Mouse (Mus musculus): ENCODE measurements at regions not wholly inside any gene's neighbourhood (a gene's known extent, or its start where the extent isn't known, plus 50 kb on each side); places are given as distances from the start of the nearest gene placed in this dataset.

- DNase-seq (ENCODE audit: low spot score) = no peak
Observed at GRCm38 (mm10) chr19:15800856-15801706, 146.1 kb downstream of the Psat1 start.

GRCm38 (mm10) chr19:15796466-15796865 lies 150.7 kb downstream of the Psat1 start:
- DNase-seq (ENCODE audit: low spot score) = no peak

GRCm38 (mm10) chr19:15791942-15792341 lies 155.2 kb downstream of the Psat1 start:
- no peak for DNase-seq (ENCODE audit: low spot score)

- no peak for DNase-seq (ENCODE audit: low spot score)
Observed at GRCm38 (mm10) chr19:15791264-15791913, 155.7 kb downstream of the Psat1 start.

- DNase-seq (ENCODE audit: low spot score) = no peak
Observed at GRCm38 (mm10) chr19:15790620-15791263, 156.4 kb downstream of the Psat1 start.

- no peak for DNase-seq (ENCODE audit: low spot score)
Observed at GRCm38 (mm10) chr19:15789741-15790140, 157.4 kb downstream of the Psat1 start.

GRCm38 (mm10) chr19:15784644-15785043 lies 162.5 kb downstream of the Psat1 start:
- no peak for DNase-seq (ENCODE audit: low spot score)

- DNase-seq (ENCODE audit: low spot score) = no peak
Observed at GRCm38 (mm10) chr19:15769651-15770050, 177.5 kb downstream of the Psat1 start.

GRCm38 (mm10) chr19:15761086-15761485 lies 186.1 kb downstream of the Psat1 start:
- no peak for DNase-seq (ENCODE audit: low spot score)

- no peak for DNase-seq (ENCODE audit: low spot score)
Observed at GRCm38 (mm10) chr19:15745026-15745777, 201.9 kb downstream of the Psat1 start.

GRCm38 (mm10) chr19:15736200-15736599 lies 210.9 kb downstream of the Psat1 start:
- no peak for DNase-seq (ENCODE audit: low spot score)

GRCm38 (mm10) chr19:15726785-15727406 lies 220.2 kb downstream of the Psat1 start:
- no peak for DNase-seq (ENCODE audit: low spot score)

- DNase-seq (ENCODE audit: low spot score) = no peak
Observed at GRCm38 (mm10) chr19:15692379-15693023, 254.6 kb downstream of the Psat1 start.

GRCm38 (mm10) chr19:15669996-15670395 lies 277.1 kb downstream of the Psat1 start:
- no peak for DNase-seq (ENCODE audit: low spot score)

GRCm38 (mm10) chr19:15669541-15669940 lies 277.6 kb downstream of the Psat1 start:
- no peak for DNase-seq (ENCODE audit: low spot score)

GRCm38 (mm10) chr19:15668624-15669016 lies 278.5 kb downstream of the Psat1 start:
- DNase-seq (ENCODE audit: low spot score) = no peak

- DNase-seq (ENCODE audit: low spot score) = no peak
Observed at GRCm38 (mm10) chr19:15667889-15668623, 279.1 kb downstream of the Psat1 start.

GRCm38 (mm10) chr19:15663659-15664255 lies 283.4 kb downstream of the Psat1 start:
- DNase-seq (ENCODE audit: low spot score) = no peak

GRCm38 (mm10) chr19:15658611-15659010 lies 288.5 kb downstream of the Psat1 start:
- no peak for DNase-seq (ENCODE audit: low spot score)

- DNase-seq (ENCODE audit: low spot score) = no peak
Observed at GRCm38 (mm10) chr19:15657846-15658245, 289.3 kb downstream of the Psat1 start.
